Mouse (Mus musculus): ENCODE results near the gene Dnajc4. TPM values are rescaled to one million over a fixed set of nuclear protein-coding genes. Genes with fewer than 3 reads are reported as not detected.
A peak's percentile ranks its signal among the peaks of the same experiment; 100 is the strongest.

The Dnajc4 gene
- polyA plus RNA-seq, 1 experiment from 2014 or later: 32.1 TPM

DNA sequence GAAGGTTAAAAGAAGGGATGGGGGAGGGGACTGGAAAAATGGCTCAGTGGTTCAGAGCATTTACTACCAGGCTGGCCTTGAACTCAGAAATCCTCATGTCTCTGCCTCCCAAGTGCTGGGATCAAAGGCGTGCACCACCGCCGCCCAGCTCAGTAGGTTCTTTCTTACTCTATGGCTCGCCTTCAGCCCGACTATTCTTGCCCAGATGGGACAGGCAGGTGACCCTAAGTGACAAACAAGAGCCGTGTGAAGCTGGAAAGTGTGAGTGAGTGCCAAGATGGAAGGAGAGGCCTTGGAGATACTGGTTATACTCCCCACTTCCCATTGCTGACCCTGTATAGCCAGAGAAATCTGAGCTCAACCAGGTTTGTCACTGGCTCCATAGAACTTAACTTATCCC is 48.7 kb downstream of the Dnajc4 start:
- no peak overlapping the region for H3K27ac ChIP-seq
- WGBS: 95% methylated on average over 6 of the region's 6 CpGs
- no peak for ATAC-seq (replicated peaks; ENCODE audit: low FRiP score, low read depth)

DNA sequence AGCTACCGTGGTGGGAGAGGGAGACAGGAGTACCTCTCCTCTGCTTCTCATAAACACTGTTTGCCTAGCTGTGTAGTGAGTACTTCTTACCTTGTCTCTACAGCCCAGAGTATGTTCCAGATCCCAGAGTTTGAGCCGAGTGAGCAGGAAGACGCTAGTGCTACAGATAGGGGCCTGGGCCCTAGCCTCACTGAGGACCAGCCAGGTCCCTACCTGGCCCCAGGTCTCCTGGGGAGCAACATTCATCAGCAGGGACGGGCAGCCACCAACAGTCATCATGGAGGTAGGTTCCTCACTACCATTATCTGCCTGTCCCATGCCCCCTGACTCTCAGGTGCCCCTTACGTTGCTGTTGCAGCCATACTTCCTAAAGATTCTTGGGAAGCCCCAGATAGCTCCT is 49.6 kb downstream of the Dnajc4 start:
- TF ChIP-seq CTCF (IDR thresholded peaks at IDR 0.05; ENCODE audit: low read depth): no peak
- no peaks in the 10 kb centered on the region for H3K9me3 ChIP-seq (replicated peaks; ENCODE audit: low read length)
- H3K4me1 ChIP-seq (replicated peaks; ENCODE audit: insufficient read depth, low read length): peaks cover 19% of the 10 kb centered on the region
- H3K27ac ChIP-seq: peak overlapping the region; percentile 94
- H3K9ac ChIP-seq (ENCODE audit: low read depth, low read length): peak overlapping the region; percentile 87
- no peaks in the 10 kb centered on the region for H3K27me3 ChIP-seq (ENCODE audit: insufficient read depth, low read length)
- ATAC-seq (replicated peaks; ENCODE audit: low FRiP score, low read depth): no peak
- peak overlapping the region; percentile 99 for H3K4me2 ChIP-seq (ENCODE audit: low read length)
- 24% methylated on average over 5 of the region's 5 CpGs for WGBS
- DNase-seq (ENCODE audit: low spot score): no peak
- peak overlapping the region; percentile 87 for H3K4me3 ChIP-seq (replicated peaks; ENCODE audit: low read depth, low read length)
- peaks cover 6% of the 10 kb centered on the region; the same call in 1 of the 2 replicates for H3K36me3 ChIP-seq (ENCODE audit: insufficient read depth, low read length)

More for the DNA sequence above, 48.7 kb downstream of the Dnajc4 start:
- TF ChIP-seq CTCF (IDR thresholded peaks at IDR 0.05; ENCODE audit: low read depth): no peak
- Histone ChIP-seq H3K4me1 (replicated peaks; ENCODE audit: insufficient read depth, low read length) (peaks cover 19% of the 10 kb centered on the region), H3K9ac (ENCODE audit: low read depth, low read length) (no peak overlapping the region), H3K4me2 (ENCODE audit: low read length) (no peak overlapping the region), H3K27me3 (ENCODE audit: insufficient read depth, low read length) (no peaks in the 10 kb centered on the region), H3K9me3 (replicated peaks; ENCODE audit: low read length) (no peaks in the 10 kb centered on the region), H3K4me3 (replicated peaks; ENCODE audit: low read depth, low read length) (no peak overlapping the region), H3K36me3 (ENCODE audit: insufficient read depth, low read length) (peaks cover 6% of the 10 kb centered on the region; the same call in 1 of the 2 replicates)
- DNase-seq (ENCODE audit: low spot score): no peak

DNA sequence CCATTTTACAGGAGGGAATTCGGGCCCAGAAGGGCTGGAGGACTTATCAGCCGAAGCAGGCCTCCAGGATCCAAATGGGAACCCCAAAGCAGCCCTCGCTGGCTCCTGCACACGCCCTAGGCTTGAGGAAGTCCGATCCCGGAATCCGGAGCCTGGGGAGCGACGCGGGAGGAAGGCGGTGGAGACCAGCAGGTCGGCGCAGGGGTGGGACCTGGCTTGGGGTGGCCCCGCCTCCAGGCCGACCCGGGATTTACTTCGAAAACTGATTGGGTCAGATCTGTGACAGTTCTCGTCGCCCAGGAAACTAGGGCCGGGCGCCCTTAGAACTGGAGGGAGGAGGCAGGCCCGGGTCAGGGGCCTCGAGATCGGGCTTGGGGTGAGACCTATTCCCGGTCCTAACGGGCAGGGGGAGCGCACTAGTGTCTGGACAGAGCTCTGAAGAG is 50.1 kb downstream of the Dnajc4 start, which contains the start of gene Gpr137:
Gpr137 (minus strand) TSS at position 232 of the 443 bp plus-strand sequence.
- peak; percentile 97 for DNase-seq (ENCODE audit: low spot score)
- H3K4me1 ChIP-seq (replicated peaks; ENCODE audit: insufficient read depth, low read length): peaks cover 19% of the 10 kb centered on the region
- no peak for TF ChIP-seq CTCF (IDR thresholded peaks at IDR 0.05; ENCODE audit: low read depth)
- peak within 1 kb of the TSS; percentile 94 for H3K27ac ChIP-seq
- H3K4me2 ChIP-seq (ENCODE audit: low read length): peak within 1 kb of the TSS; percentile 99
- WGBS: 0% methylated on average over 27 of the region's 27 CpGs
- no peaks in the 10 kb centered on the region for H3K9me3 ChIP-seq (replicated peaks; ENCODE audit: low read length)
- peak within 1 kb of the TSS; percentile 87 for H3K4me3 ChIP-seq (replicated peaks; ENCODE audit: low read depth, low read length)
- peaks cover 6% of the 10 kb centered on the region; the same call in 1 of the 2 replicates for H3K36me3 ChIP-seq (ENCODE audit: insufficient read depth, low read length)
- ATAC-seq (replicated peaks; ENCODE audit: low FRiP score, low read depth): peak; percentile 89
- H3K27me3 ChIP-seq (ENCODE audit: insufficient read depth, low read length): no peaks in the 10 kb centered on the region
- peak within 1 kb of the TSS; percentile 87 for H3K9ac ChIP-seq (ENCODE audit: low read depth, low read length)

DNA sequence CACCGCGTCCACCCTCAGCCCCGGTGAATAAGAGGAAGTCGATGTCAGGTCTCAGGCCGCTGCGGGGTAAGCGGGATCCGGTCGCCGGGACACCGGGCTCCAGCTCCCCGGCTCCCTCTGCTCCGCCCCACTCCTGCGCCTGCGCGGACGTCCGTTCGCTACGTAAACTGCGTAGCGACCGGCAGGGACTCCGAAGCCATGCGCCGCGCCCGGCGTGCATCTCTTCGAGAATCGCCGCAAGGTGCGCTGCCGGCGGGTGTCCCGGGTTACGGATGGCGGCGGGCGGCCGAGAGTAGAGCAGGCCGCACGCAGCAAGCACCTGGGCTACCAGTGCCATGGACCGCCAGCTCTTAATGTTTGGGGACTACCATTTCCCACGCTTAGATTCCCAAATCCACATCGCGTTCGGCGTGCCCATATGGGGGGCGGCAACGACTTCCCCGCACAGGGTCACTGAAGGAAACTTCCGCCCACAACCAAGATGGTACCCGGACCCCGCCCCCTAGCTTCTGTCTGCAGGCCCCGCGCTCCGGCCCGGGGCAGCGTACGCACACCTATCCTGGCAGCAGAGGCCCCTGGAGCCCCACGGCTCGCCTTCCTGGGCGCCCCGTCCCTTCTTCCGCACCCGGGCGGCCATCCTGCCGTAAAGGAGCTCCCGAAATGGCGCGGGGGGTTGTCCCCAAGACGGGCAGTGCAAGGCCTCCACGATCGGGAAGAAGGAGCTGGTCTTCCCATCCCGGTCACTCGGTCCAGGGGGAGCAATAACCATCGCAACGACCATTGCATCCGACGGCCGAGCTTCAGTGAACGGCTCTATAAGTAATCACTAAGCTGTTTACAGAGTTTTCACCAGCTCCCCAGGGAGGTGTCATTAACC is 50.8 kb downstream of the Dnajc4 start, which contains the start of gene Bad:
Bad (plus strand) TSS at position 490 of the 877 bp plus-strand sequence.
- WGBS: under 1% methylated on average over 83 of the region's 83 CpGs
- Histone ChIP-seq H3K4me2 (ENCODE audit: low read length) (peak within 1 kb of the TSS; percentile 99), H3K4me1 (replicated peaks; ENCODE audit: insufficient read depth, low read length) (peaks cover 19% of the 10 kb centered on the region), H3K4me3 (replicated peaks; ENCODE audit: low read depth, low read length) (peak within 1 kb of the TSS; percentile 87), H3K9ac (ENCODE audit: low read depth, low read length) (peak within 1 kb of the TSS; percentile 87), H3K27me3 (ENCODE audit: insufficient read depth, low read length) (no peaks in the 10 kb centered on the region), H3K27ac (peak within 1 kb of the TSS; percentile 94), H3K9me3 (replicated peaks; ENCODE audit: low read length) (no peaks in the 10 kb centered on the region), H3K36me3 (ENCODE audit: insufficient read depth, low read length) (peaks cover 6% of the 10 kb centered on the region; the same call in 1 of the 2 replicates)
- DNase-seq (ENCODE audit: low spot score): peak; percentile 95
- TF ChIP-seq CTCF (IDR thresholded peaks at IDR 0.05; ENCODE audit: low read depth): peak; percentile 43
- ATAC-seq (replicated peaks; ENCODE audit: low FRiP score, low read depth): peak; percentile 73

DNA sequence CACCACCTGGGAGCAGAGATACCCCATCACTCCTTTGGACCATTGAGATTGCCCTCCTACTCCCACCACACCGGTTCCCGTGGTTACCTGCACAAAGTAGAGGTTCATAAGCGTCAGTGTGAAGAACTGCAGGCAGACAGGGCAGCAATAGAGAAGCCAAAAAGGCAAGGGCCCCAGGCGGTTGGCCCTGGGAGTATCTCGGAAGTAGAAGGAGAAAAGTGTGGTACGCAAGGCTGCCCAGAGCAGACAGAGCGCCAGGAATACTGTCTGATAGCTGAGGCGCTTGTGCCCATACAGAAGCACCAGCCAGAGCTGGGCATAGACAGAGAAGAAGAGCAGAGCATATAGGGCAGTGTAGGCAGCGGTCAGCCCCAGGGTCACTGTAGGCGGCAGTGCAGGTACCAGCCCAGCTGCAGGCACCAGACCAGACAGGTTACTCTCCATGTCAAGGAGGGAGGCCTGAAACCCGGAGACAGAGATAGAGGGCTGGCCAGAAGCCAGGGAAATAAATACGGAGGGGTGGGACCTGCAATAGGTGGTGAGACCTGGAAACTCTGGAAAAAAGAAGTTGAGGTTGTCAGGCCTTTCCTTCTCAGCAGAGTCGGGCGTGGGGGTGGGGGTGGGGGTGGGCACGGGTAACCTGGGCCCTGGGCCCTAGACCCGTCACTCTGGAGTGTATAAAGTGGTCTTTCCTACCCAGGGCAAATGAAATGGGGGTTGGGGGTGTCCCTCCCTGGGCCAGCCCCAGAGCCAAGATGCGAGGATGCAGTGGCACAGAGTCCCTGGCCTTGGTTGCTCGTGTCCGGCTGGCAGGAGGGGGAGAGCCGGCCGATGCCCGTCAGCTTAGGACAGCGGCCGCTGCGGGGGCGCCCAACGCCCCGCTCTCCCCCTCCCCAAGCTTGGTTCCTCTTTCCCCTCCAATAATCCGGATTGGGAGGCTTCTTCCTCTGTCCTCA is 51.7 kb downstream of the Dnajc4 start:
- H3K9me3 ChIP-seq (replicated peaks; ENCODE audit: low read length): no peaks in the 10 kb centered on the region
- peak overlapping the region; percentile 87 for H3K9ac ChIP-seq (ENCODE audit: low read depth, low read length)
- H3K4me1 ChIP-seq (replicated peaks; ENCODE audit: insufficient read depth, low read length): peaks cover 19% of the 10 kb centered on the region
- H3K36me3 ChIP-seq (ENCODE audit: insufficient read depth, low read length): no peaks in the 10 kb centered on the region
- no peak for TF ChIP-seq CTCF (IDR thresholded peaks at IDR 0.05; ENCODE audit: low read depth)
- H3K27ac ChIP-seq: peak overlapping the region; percentile 94
- no peaks in the 10 kb centered on the region for H3K27me3 ChIP-seq (ENCODE audit: insufficient read depth, low read length)
- ATAC-seq (replicated peaks; ENCODE audit: low FRiP score, low read depth): no peak
- H3K4me2 ChIP-seq (ENCODE audit: low read length): peak overlapping the region; percentile 99
- WGBS: 23% methylated on average over 23 of the region's 29 CpGs
- DNase-seq (ENCODE audit: low spot score): no peak
- H3K4me3 ChIP-seq (replicated peaks; ENCODE audit: low read depth, low read length): peak overlapping the region; percentile 87
